Mouse (Mus musculus) 416B (cell line): ENCODE data around the gene Slc46a1.

Source experiments
- DNase-seq: peaks from one replicate; pipeline ENCODE4 v3.0.0; 2011; ENCODE audit warnings: low read depth

Gene Slc46a1

DNA sequence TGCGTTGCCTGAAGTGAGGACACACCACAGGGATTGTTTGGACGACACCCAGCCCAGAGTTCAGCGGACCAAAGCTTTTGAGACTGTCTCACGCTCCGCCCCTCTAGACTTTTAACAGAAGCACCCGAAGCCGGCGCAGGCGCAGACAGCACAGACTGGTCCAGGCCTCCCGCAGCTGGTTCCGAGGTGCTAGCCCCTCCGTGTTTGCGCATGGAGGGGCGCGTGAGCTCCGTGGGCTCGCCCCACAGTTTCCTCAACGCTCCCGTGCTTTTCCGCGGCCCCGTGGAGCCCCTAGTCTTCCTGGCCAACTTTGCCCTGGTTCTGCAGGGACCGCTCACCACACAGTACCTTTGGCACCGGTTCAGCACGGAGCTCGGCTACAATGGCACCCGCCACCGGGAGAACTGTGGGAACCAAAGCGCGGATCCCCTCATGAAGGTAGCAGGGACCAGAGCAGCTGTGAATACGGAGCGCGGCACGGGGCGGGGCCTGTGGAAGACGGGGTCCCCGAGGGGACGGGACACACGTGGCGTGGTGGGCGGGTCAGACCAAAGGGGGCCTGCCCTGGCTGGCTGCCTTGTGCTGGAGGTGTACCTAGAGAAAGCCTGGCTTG, at the start of gene Slc46a1:
Gene Slc46a1, plus strand, starts transcription at position 130 of the 613 bp plus-strand sequence.
- peak; percentile 64 for DNase-seq

GRCm38 (mm10) chr11:78416854-78417253, 48.6 kb upstream of the Slc46a1 start:
- no peak for DNase-seq

DNA sequence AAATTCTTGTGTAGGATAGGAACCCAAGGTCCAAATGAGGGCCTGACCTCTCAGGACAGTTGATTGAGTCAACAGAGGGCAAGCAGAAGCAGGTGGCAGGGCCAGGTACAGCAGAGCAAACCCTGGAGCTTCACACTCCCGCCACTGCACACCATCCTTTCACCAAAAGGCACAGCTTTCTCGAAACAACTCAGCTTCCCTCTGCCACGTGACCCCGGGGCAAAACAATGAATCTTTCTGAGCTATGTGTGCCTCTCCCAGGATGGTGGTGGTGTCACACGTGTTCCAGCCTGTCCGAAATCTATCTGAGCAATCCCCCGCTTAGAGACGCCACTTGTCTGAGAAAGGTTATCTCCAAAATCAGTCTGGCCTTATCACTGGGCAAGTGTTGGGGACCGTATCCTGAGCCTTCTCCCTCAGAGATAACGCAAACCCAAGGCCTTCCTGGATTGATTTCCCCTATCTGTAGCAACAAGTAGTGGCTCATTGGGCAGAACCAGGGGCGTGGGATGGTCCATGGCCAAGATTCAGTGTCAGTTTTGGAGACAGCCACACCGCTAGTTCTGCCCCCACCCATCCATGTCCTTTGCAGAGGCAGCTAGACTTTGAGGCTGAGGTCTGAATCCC, 45.1 kb upstream of the Slc46a1 start:
- DNase-seq = peak; percentile 97

DNA sequence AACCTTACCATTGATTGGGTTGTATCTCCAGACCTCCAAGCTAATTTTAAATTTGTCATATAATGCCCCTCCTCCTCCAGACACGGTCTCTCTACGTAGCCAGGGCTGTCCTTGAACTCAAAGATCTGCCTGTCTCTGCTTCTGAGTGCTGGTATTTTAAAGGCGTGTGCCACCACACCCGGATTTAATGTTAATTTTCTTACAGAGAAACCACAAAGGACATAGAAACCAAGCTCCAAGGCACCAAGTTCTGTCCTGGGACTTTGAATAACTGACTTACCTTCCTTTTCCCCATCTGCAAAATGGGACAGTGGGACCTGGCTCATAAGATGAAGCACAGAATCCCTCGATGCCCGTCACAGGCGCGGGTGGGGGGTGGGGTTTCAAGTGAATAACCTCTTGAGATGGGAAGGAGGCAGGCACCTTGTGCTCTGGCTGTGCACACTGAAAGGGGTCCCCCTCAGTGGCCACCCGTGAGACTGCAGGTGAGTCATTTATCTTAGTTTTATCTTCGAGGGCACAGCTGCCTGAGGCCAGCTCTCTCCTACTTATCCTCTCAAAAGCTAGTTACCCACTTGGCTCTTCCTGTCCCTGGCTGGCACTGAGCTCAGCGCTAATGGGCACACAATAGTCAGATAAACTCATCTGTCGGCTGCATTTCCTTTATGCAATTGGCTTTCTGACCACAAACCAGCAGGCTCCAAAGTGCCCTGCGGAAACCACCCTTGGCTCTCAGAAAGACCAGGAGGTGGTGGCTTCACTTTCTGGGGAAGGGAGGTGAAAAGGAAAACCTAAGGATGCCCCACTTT, 44.1 kb upstream of the Slc46a1 start:
- peak; percentile 96 for DNase-seq

GRCm38 (mm10) chr11:78422055-78422819, 43.3 kb upstream of the Slc46a1 start, which contains the start of gene Slc13a2:
TSS of gene Slc13a2 (minus strand) at chr11:78422217.
- DNase-seq = no peak

GRCm38 (mm10) chr11:78424352-78424751, 41.1 kb upstream of the Slc46a1 start:
- no peak for DNase-seq

DNA sequence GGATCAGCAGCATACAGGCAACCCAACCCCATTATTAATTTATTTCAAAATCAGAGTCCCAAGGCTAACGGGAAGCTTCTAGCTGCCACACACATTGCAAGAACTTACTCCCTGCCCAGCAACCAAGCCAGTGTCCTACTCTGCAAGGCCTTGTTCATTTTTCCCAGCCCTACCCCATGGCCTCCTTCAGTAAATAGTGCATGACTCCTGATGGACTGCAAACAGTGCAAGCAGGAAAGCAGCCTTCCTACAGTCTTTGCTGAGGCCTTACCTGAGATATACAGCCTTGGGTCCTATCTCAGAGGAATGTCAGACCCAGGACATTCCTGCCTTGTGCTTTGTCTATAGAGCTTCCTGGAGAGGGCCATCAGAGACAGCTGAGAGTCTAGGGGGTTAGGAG, 39.9 kb upstream of the Slc46a1 start:
- DNase-seq = no peak

- no peak for DNase-seq
These were observed 37.8 kb upstream of the Slc46a1 start for GRCm38 (mm10) chr11:78427655-78428054.

DNA sequence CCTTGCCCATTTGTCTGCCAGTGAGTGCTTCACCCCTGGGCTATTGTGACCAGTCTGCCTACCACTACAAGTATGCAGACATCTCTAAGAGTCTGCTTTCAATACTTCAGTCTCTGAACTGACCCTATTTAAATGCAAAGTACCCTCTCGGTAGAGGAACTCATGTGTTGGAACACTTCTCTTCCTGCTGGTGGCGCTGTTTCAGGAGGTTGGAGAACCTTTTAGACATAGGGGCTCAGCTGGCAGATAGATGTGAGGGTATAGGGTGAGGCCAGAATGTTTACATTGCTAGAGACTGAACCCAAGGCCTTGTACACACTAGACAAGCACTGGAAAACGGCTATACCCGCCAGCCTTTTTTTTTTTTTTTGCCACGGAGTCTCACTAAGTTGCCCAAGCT, 37.2 kb upstream of the Slc46a1 start:
- DNase-seq = no peak

GRCm38 (mm10) chr11:78430195-78430878, 35.2 kb upstream of the Slc46a1 start:
- peak; percentile 46 for DNase-seq

DNA sequence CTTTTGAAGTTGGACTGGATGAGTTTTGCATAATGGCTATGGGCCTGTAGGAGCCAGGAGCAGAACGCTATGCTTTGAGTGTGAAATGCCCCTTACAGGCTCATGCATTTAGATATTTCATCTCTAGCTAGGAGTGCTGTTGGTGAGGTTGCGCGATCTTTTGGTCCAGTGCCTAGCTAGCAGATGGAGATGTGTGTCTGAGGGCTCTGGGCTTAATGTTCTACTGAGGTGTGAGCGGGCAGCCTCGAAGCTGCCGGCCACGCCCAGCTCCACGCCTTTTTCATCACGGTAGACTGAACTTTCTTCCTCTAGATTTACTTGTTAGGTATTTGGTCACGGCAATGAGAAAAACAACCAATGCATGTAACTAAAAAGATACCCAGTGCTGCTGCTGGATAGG, 34.3 kb upstream of the Slc46a1 start:
- no peak for DNase-seq

DNA sequence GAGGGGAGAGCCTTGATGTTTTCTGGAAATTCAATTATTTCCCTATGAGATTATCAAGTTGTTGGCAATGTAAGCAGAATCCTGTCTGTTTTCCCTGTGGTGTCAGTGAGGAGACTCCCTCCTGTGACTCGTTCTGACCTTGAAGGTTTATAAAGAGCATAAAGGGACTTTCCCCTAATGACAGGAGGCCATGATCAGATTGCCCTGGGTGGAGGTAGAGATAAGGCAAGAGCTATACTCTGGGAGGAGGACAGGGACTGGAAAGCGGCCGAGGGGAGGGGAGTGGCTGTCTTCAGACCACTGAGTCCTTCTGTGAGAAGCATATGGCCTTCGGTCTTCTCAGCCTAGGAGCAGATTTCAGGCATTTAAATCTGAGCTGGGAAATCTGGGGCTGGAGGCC, 31.4 kb upstream of the Slc46a1 start:
- no peak for DNase-seq

- DNase-seq = peak; percentile 53
These were observed 29.6 kb upstream of the Slc46a1 start for GRCm38 (mm10) chr11:78435776-78436349.

DNA sequence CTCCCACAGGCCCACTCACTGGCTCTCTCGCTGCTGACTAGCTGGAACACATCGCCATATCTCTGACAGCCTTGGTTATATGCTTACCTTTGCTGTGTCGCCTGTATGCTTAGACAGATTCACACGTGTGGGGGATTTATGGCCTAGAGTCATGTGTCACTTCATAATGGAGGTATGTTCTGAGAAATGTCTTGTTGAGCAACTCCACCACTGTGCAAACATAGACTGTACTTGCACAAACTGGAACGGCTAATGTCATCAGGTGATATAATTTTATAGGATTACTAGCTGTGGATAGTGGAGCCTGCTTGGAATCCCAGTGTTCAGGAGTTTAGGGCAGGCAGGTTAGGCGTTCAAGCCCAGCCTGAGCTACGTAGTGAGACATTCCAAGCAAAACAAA, 28.3 kb upstream of the Slc46a1 start:
- DNase-seq = no peak

DNA sequence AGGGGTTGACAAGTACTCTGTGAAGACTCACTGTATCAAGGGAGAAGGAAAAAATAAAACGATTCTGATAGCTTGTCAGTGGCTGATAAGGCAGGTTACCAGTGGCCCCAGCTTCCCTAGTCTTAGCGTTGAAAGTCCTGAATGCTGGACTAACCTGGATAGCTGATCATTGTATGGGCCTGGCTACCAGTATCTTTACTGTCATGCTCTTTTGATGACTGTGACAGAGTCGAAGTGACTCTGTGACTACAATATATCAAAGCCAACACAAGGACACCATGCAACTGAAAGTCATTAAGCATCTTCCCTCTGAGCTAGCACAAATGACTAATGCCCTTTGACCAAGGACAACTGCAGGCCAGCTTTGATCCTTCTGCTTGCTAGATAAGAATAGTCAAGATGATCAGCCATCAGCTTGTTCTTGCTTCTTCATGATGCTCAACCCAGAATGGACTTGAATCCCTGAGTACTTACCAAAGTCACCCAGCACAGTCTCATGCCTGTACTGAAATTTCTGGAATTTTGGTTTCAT, 27.0 kb upstream of the Slc46a1 start:
- no peak for DNase-seq

DNA sequence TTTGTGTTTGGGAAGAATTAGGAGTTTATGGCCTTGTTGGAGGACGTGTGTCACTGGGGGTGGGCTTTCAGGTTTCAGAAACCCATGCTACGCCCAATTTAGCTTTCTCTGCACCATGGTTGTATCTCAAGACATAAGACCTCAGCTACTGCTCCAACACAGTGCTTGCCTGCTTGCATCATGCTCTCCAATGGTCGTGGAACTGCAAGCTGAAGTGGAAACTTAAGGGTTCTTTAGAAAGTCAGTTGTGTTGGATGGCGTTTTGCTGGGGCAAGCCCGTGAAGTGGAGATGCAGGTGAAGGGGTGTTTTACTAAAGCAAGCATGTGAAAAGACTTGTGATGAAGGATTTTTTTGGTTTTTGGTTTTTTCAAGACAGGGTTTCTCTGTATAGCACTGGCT, 22.4 kb upstream of the Slc46a1 start:
- DNase-seq = no peak

- DNase-seq = peak; percentile 39
These were observed 18.3 kb upstream of the Slc46a1 start for GRCm38 (mm10) chr11:78447168-78447567.

DNA sequence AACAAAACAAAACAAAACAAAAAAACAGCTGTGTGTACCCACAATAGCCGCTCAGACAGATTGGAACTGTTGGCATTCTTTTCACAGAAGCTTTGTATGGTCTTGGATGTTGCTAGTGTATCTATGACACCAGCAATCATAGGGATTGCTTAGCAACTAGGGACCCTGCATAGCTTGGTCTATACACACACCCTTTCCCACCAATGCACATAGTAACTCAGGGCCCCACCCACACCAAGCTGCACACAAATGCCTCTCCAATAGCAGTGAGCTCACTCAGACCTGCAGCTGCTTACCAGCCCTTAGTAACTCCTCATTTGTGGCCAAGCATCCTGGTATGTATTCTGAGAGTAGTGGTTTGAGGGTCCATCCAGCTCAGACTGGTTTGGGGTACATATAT, 17.3 kb upstream of the Slc46a1 start:
- no peak for DNase-seq

DNA sequence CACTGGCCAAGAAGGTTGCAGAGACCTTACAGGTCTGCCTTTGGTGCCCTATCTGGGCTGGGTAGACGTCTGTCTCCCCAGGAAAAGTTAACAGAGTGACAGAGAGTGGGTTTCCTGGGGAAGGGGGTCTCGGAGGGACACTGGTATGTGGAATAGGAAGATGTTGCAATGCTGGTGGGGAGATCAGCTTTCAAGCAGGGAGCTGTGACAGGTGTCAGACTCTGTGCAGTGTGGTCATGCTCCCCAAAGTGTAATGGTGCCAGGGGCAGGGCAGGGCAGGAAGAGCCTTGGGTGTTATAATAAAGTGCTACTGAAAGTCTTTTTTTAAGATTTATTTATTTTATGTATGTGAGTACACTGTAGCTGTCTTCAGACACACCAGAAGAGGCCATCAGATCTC, 15.2 kb upstream of the Slc46a1 start:
- no peak for DNase-seq

DNA sequence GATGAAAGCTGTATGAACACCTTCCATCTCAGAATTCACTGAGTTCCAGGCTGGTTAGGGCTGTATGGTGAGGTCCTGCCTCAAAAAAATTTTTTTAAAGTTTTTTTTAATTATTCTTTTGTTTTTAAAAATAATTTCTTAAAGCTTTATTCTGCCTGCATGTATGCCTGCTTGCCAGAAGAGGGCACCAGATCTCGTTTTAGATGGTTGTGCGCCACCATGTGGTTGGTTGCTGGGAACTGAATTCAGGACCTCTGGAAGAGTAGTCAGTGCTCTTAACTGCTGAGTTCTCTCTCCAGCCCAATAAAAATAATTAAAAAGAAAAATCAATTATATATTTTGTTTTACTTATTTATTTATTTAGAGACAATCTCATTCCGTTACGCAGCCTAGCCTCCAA, 11.8 kb upstream of the Slc46a1 start:
- DNase-seq = peak; percentile 84

DNA sequence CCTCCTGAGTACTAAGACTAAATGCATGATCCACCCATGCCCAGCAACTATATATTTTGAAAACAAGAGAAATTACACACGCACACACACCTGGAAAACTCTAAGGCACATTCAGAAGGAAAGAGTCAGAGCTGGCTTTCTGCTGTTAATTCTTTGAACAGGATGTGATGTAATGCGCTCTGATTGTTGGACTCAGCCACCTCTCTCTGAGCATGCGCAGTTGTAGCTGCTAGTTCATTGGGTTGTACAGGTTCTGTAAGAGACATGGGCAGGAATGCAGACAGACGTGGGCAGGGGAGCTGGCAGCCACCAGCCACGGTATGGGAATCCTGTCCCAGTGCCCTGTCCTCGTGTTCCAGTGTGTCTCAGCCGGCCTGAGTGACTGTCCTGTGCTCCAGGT, 11.2 kb upstream of the Slc46a1 start:
- peak; percentile 78 for DNase-seq
